Mouse (Mus musculus) thymus, postnatal 0 days (tissue): Measurements from ENCODE around the gene Cnot4. TPM values are rescaled to one million over a fixed set of nuclear protein-coding genes. Genes with fewer than 3 reads are reported as not detected.

Source experiments
- polyA plus RNA-seq: library from polyadenylated mRNA; unstranded; fragments of >200 nt; fragmentation: Nextera tagmentation; extraction: Ambion mirVana; gene quantifications from 2 replicates; pipeline ENCODE4 v1.2.1, GENCODE M21; 2015

The Cnot4 gene
- polyA plus RNA-seq, 1 experiment from 2014 or later = 30.4 TPM

Other genes starting within 250 kb of the Cnot4 start
- 15.4 and 17.6 TPM in 2 replicates for gene Wdr91, start 222.8 kb downstream of the Cnot4 start, polyA plus RNA-seq
- gene Stra8, start 213.6 kb downstream of the Cnot4 start, polyA plus RNA-seq = 1.6 and 2.0 TPM in 2 replicates
- 7.4 and 7.7 TPM in 2 replicates for gene Slc23a4, start 145.3 kb downstream of the Cnot4 start, polyA plus RNA-seq
- 25.0 and 30.0 TPM in 2 replicates for gene Nup205, start 43.7 kb upstream of the Cnot4 start, polyA plus RNA-seq
- 0.35 and 0.36 TPM in 2 replicates for gene Slc13a4, start 174.4 kb upstream of the Cnot4 start, polyA plus RNA-seq
- 0.08 TPM in 1 of 2 replicates, not detected in the other for gene Fam180a, start 192.4 kb upstream of the Cnot4 start, polyA plus RNA-seq